Mouse (Mus musculus): Measurements from ENCODE around the gene Casc3. TPM values are rescaled to one million over a fixed set of nuclear protein-coding genes. Genes with fewer than 3 reads are reported as not detected.
A peak's percentile ranks its signal among the peaks of the same experiment; 100 is the strongest.

Gene Casc3
- total and polyA plus RNA-seq, 3 experiments = 14.4 to 71.7 (median 16.7) TPM

DNA sequence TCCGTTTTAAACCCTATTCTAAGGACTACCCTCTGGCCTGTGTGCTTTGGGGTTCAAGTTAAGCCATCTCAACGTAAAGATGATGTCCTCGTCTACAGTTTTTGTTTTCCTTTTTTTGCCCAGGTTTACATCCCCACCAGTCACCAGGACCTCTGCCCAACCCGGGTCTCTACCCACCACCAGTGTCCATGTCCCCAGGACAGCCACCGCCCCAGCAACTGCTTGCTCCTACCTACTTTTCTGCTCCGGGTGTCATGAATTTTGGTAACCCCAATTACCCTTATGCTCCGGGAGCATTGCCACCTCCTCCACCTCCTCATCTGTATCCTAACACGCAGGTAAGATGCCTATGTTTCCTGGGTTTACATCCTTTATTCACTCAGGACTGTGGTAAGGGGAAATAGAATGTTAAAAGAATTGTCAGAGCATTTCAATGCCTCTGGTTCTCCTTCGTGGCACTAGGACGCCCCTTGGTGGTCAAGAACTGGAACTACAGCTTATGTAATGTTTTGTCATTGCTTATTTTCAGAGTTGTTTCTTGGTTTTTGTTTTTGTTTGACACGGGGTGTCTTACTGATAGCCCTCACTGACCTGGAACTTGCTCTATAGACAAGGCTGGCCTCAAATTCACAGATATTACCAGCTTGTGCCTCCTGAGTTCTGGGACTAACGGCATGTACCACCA, 24.5 kb downstream of the Casc3 start:
- TF ChIP-seq RAD21 (IDR thresholded peaks at IDR 0.05; ENCODE audit: low read depth, low read length) = peak; percentile 85
- TF ChIP-seq MXI1 (IDR thresholded peaks at IDR 0.05; ENCODE audit: low read depth, low read length) = 0 out of 2 replicates have a peak, but pooled peaks have one; percentile 25
- no peak for TF ChIP-seq IRF4 (IDR thresholded peaks at IDR 0.05; ENCODE audit: low read depth, low read length)
- TF ChIP-seq UBTF (IDR thresholded peaks at IDR 0.05; ENCODE audit: low read depth, low read length) = no peak
- no peak for TF ChIP-seq PAX5 (IDR thresholded peaks at IDR 0.05; ENCODE audit: low read length)
- TF ChIP-seq SIN3A (IDR thresholded peaks at IDR 0.05; ENCODE audit: low read length) = peak; percentile 51; the same call in 1 of the 2 replicates
- peak; percentile 92 to 95 for TF ChIP-seq CTCF (conservative IDR thresholded peaks at IDR 0.05 in 1 of 2, IDR thresholded peaks at IDR 0.05 in 1 of 2; ENCODE audit: low read depth in 2 of 2, low read length in 2 of 2)
- TF ChIP-seq SMC3 (IDR thresholded peaks at IDR 0.05; ENCODE audit: low read depth, low read length) = peak; percentile 82
- no peak for TF ChIP-seq ZKSCAN1 (IDR thresholded peaks at IDR 0.05; ENCODE audit: borderline replicate concordance, low read depth, low read length)
- TF ChIP-seq KAT2A (IDR thresholded peaks at IDR 0.05; ENCODE audit: insufficient replicate concordance, low read length) = no peak
- TF ChIP-seq ZC3H11A (IDR thresholded peaks at IDR 0.05; ENCODE audit: low read depth, low read length) = 0 out of 2 replicates have a peak, but pooled peaks have one; percentile 22
- peak; percentile 59 for DNase-seq (ENCODE audit: extremely low read depth)
- Histone ChIP-seq H3K79me2 (replicated peaks; ENCODE audit: control insufficient read depth, extremely low read depth, insufficient read depth, poor library complexity, severe bottlenecking) (peaks cover 19% of the 10 kb centered on the region), H3K4me2 (ENCODE audit: insufficient read depth, low read depth, poor library complexity, severe bottlenecking) (no peak overlapping the region), H3K27me3 (replicated peaks) (no peaks in the 10 kb centered on the region), H3K4me1 (ENCODE audit: control insufficient read depth in 1 of 2, insufficient read depth in 2 of 2) (no peaks in the 10 kb centered on the region), H3K36me3 (replicated peaks in 1 of 2; ENCODE audit: control insufficient read depth in 1 of 2, insufficient read depth in 1 of 2, low read length in 1 of 2) (peaks cover 81 to 93% of the 10 kb centered on the region in 2 experiments), H3K4me3 (replicated peaks in 1 of 3; ENCODE audit: low read depth in 2 of 3, low read length in 2 of 3, poor library complexity in 1 of 3) (no peak overlapping the region), H3K9me3 (replicated peaks; ENCODE audit: low read length) (no peaks in the 10 kb centered on the region), H3K27ac (ENCODE audit: insufficient read depth, low read depth) (no peak overlapping the region), H3K9ac (ENCODE audit: insufficient read depth, low read depth) (no peak overlapping the region)
- in situ Hi-C loops (cut with MboI; ENCODE audit: low pct_ligation_motif_present, low pct_unique_long_range_greater_than_20kb, low sequenced_read_pairs) = loop anchor here (5.0 kb wide), 1 partner anchor 37 kb away; no protein-coding TSS in a partner anchor
- dilution Hi-C loops (cut with MboI; ENCODE audit: extremely low pct_ligation_motif_present, extremely low pct_unique_long_range_greater_than_20kb, low sequenced_read_pairs) = no loop called here

- no peak for DNase-seq (ENCODE audit: extremely low read depth)
- Histone ChIP-seq H3K27ac (ENCODE audit: insufficient read depth, low read depth) (no peak overlapping the region), H3K9me3 (replicated peaks; ENCODE audit: low read length) (no peaks in the 10 kb centered on the region), H3K36me3 (replicated peaks in 1 of 2; ENCODE audit: control insufficient read depth in 1 of 2, insufficient read depth in 1 of 2, low read length in 1 of 2) (peaks cover 79 to 93% of the 10 kb centered on the region in 2 experiments), H3K4me2 (ENCODE audit: insufficient read depth, low read depth, poor library complexity, severe bottlenecking) (no peak overlapping the region), H3K9ac (ENCODE audit: insufficient read depth, low read depth) (no peak overlapping the region), H3K4me3 (replicated peaks in 1 of 3; ENCODE audit: low read depth in 2 of 3, low read length in 2 of 3, poor library complexity in 1 of 3) (no peak overlapping the region), H3K4me1 (ENCODE audit: control insufficient read depth in 1 of 2, insufficient read depth in 2 of 2) (no peaks in the 10 kb centered on the region), H3K27me3 (replicated peaks) (no peaks in the 10 kb centered on the region), H3K79me2 (replicated peaks; ENCODE audit: control insufficient read depth, extremely low read depth, insufficient read depth, poor library complexity, severe bottlenecking) (peaks cover 14% of the 10 kb centered on the region)
- in situ Hi-C loops (cut with MboI; ENCODE audit: low pct_ligation_motif_present, low pct_unique_long_range_greater_than_20kb, low sequenced_read_pairs) (loop anchor here (5.0 kb wide), 1 partner anchor 38 kb away; no protein-coding TSS in a partner anchor), dilution Hi-C loops (cut with MboI; ENCODE audit: extremely low pct_ligation_motif_present, extremely low pct_unique_long_range_greater_than_20kb, low sequenced_read_pairs) (no loop called here)
- TF ChIP-seq CHD1 (IDR thresholded peaks at IDR 0.05; ENCODE audit: low read depth, low read length) = no peak
- TF ChIP-seq EP300 (IDR thresholded peaks at IDR 0.05; ENCODE audit: low read length) = no peak
- TF ChIP-seq E2F4 (IDR thresholded peaks at IDR 0.05; ENCODE audit: insufficient replicate concordance, low read depth, low read length) = no peak
- TF ChIP-seq ZKSCAN1 (IDR thresholded peaks at IDR 0.05; ENCODE audit: borderline replicate concordance, low read depth, low read length) = no peak
- no peak for TF ChIP-seq KAT2A (IDR thresholded peaks at IDR 0.05; ENCODE audit: insufficient replicate concordance, low read length)
- TF ChIP-seq MXI1 (IDR thresholded peaks at IDR 0.05; ENCODE audit: low read depth, low read length) = no peak
- TF ChIP-seq SMC3 (IDR thresholded peaks at IDR 0.05; ENCODE audit: low read depth, low read length) = no peak
- no peak for TF ChIP-seq ZNF384 (IDR thresholded peaks at IDR 0.05; ENCODE audit: low read depth, low read length)
- TF ChIP-seq MAFK (IDR thresholded peaks at IDR 0.05; ENCODE audit: insufficient replicate concordance, low read length) = no peak
- TF ChIP-seq ELF1 (IDR thresholded peaks at IDR 0.05; ENCODE audit: low read depth, low read length) = no peak
- no peak for TF ChIP-seq MEF2A (IDR thresholded peaks at IDR 0.05; ENCODE audit: borderline replicate concordance, low read depth, low read length)
- no peak for TF ChIP-seq CTCF (conservative IDR thresholded peaks at IDR 0.05 in 1 of 2, IDR thresholded peaks at IDR 0.05 in 1 of 2; ENCODE audit: low read depth in 2 of 2, low read length in 2 of 2)
Measured at GRCm38 (mm10) chr11:98829875-98830274, 25.2 kb downstream of the Casc3 start.

All from CH12.LX (cell line).